Mouse (Mus musculus) hindbrain, embryonic 13.5 days (tissue): ENCODE results near the gene Ubl3. TPM values are rescaled to one million over a fixed set of nuclear protein-coding genes. Genes with fewer than 3 reads are reported as not detected.

Experiments used
- polyA plus RNA-seq: library from polyadenylated mRNA; unstranded; fragments of >200 nt; fragmentation: Nextera tagmentation; extraction: Ambion mirVana; gene quantifications from 2 replicates; pipeline ENCODE4 v1.2.1, GENCODE M21; 2015

Ubl3 gene
- polyA plus RNA-seq, 1 experiment from 2014 or later: 88.4 TPM

Other genes with a start within 250 kb of the Ubl3 start
- gene Slc7a1, start 152.9 kb downstream of the Ubl3 start, polyA plus RNA-seq: 29.6 and 31.3 TPM in 2 replicates